Mouse (Mus musculus) limb, embryonic 15.5 days (tissue): ENCODE data around the gene Wdr48. TPM values are rescaled to one million over a fixed set of nuclear protein-coding genes. Genes with fewer than 3 reads are reported as not detected.

Experiments
- ATAC-seq: fragments of 200-750 bp; cut with Nextera tagmentation; 2 replicates; pipeline ENCODE4 v1.8.0; 2017; ENCODE audit warnings: low read depth, moderate TSS enrichment; ENCODE audit not compliant: insufficient number of reproducible peaks, low FRiP score, low TSS enrichment
- H3K27ac ChIP-seq: fragments of 300-500 bp; sonication (generic); 2 replicates; pipeline ENCODE4 v1.5.1; 2015; ENCODE audit warnings: moderate library complexity, mild to moderate bottlenecking, inconsistent platforms
- H3K27me3 ChIP-seq: fragments of 300-500 bp; sonication (generic); 2 replicates; pipeline ENCODE4 v1.6.1; 2015; ENCODE audit warnings: inconsistent platforms
- H3K36me3 ChIP-seq: fragments of 300-500 bp; sonication (generic); 2 replicates; pipeline ENCODE4 v1.6.1; 2015; ENCODE audit warnings: inconsistent platforms
- H3K4me1 ChIP-seq: fragments of 300-500 bp; sonication (generic); 2 replicates; pipeline ENCODE4 v1.6.1; 2015; ENCODE audit warnings: inconsistent platforms
- H3K4me2 ChIP-seq: fragments of 300-500 bp; sonication (generic); 2 replicates; pipeline ENCODE4 v1.6.1; 2015; ENCODE audit warnings: mild to moderate bottlenecking, inconsistent platforms
- H3K4me3 ChIP-seq: fragments of 300-500 bp; sonication (generic); 2 replicates; pipeline ENCODE4 v1.5.1; 2015; ENCODE audit warnings: mild to moderate bottlenecking, inconsistent platforms
- H3K9ac ChIP-seq: fragments of 300-500 bp; sonication (generic); 2 replicates; pipeline ENCODE4 v1.6.1; 2015; ENCODE audit warnings: inconsistent platforms
- H3K9me3 ChIP-seq: fragments of 300-500 bp; sonication (generic); 2 replicates; pipeline ENCODE4 v1.6.1; 2016; ENCODE audit warnings: inconsistent platforms
- WGBS: fragments of 180-500 bp; shearing (Covaris S2); methylation state at CpG from one replicate; pipeline ENCODE4 v1.1.7; 2015; 5-methylcytosine and 5-hydroxymethylcytosine counted together
- polyA plus RNA-seq: library from polyadenylated mRNA; unstranded; fragments of >200 nt; fragmentation: Nextera tagmentation; extraction: Ambion mirVana; gene quantifications from 2 replicates; pipeline ENCODE4 v1.2.1, GENCODE M21; 2015

Gene Wdr48
- polyA plus RNA-seq, 1 experiment from 2014 or later: 48.5 TPM

DNA sequence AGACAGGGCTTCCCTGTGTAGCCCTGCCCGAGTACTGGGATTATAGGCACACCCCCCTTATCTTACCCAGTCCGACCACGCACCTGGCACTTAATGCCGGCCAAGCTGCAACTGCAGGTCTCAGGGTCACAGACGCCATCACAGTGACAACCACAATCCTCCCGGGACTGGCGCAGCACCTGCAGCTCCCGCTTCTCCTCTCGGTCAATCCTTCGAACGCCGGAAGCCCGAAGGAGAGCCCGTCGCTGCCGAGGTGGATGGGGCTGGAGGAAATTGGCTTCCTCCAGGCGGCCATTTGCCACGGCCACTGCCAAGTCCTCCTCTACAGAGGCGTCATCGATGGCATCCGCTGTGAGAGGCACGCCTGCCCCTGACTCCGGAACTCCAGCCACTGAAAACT, 78.6 kb downstream of the Wdr48 start:
- Histone ChIP-seq H3K9ac (no peak overlapping the region), H3K4me1 (peaks cover 39% of the 10 kb centered on the region), H3K4me2 (no peak overlapping the region), H3K36me3 (peaks cover 32% of the 10 kb centered on the region), H3K27me3 (no peaks in the 10 kb centered on the region), H3K27ac (no peak overlapping the region), H3K4me3 (no peak overlapping the region), H3K9me3 (no peaks in the 10 kb centered on the region)
- no peak for ATAC-seq
- 93% methylated on average over 23 of the region's 23 CpGs for WGBS

GRCm38 (mm10) chr9:119973869-119974520, 79.3 kb downstream of the Wdr48 start:
- Histone ChIP-seq H3K4me2 (no peak overlapping the region), H3K9ac (no peak overlapping the region), H3K36me3 (peaks cover 32% of the 10 kb centered on the region), H3K9me3 (no peaks in the 10 kb centered on the region), H3K27me3 (no peaks in the 10 kb centered on the region), H3K4me3 (no peak overlapping the region), H3K4me1 (peaks cover 46% of the 10 kb centered on the region), H3K27ac (no peak overlapping the region)
- 91% methylated on average over 27 of the region's 27 CpGs for WGBS
- no peak for ATAC-seq

- no peak overlapping the region for H3K27ac ChIP-seq
- no peak overlapping the region for H3K9ac ChIP-seq
- no peaks in the 10 kb centered on the region for H3K27me3 ChIP-seq
- ATAC-seq: no peak
- WGBS: 83% methylated on average over 5 of the region's 5 CpGs
- H3K36me3 ChIP-seq: peaks cover 32% of the 10 kb centered on the region
- no peaks in the 10 kb centered on the region for H3K9me3 ChIP-seq
- H3K4me2 ChIP-seq: no peak overlapping the region
- H3K4me1 ChIP-seq: peaks cover 52% of the 10 kb centered on the region
- H3K4me3 ChIP-seq: no peak overlapping the region
These were observed 79.9 kb downstream of the Wdr48 start for GRCm38 (mm10) chr9:119974609-119975008.

- H3K4me1 ChIP-seq: peaks cover 47% of the 10 kb centered on the region
- no peak overlapping the region for H3K27ac ChIP-seq
- 95% methylated on average over 4 of the region's 4 CpGs for WGBS
- H3K9me3 ChIP-seq: no peaks in the 10 kb centered on the region
- no peak overlapping the region for H3K4me2 ChIP-seq
- no peak for ATAC-seq
- H3K4me3 ChIP-seq: no peak overlapping the region
- H3K36me3 ChIP-seq: peaks cover 32% of the 10 kb centered on the region
- no peaks in the 10 kb centered on the region for H3K27me3 ChIP-seq
- no peak overlapping the region for H3K9ac ChIP-seq
These were observed 80.6 kb downstream of the Wdr48 start for GRCm38 (mm10) chr9:119975286-119975685.

Other genes starting within 250 kb of the Wdr48 start
- 0.06 TPM in 1 of 2 replicates, not detected in the other for gene Scn10a, start 175.6 kb upstream of the Wdr48 start, polyA plus RNA-seq
- 0.09 TPM in 1 of 2 replicates, not detected in the other for gene Scn11a, start 69.4 kb upstream of the Wdr48 start, polyA plus RNA-seq
- 35.5 and 35.8 TPM in 2 replicates for gene Gorasp1, start 42.7 kb downstream of the Wdr48 start, polyA plus RNA-seq
- 0.09 and 0.13 TPM in 2 replicates for gene Ttc21a, start 42.7 kb downstream of the Wdr48 start, polyA plus RNA-seq
- 8.3 and 9.1 TPM in 2 replicates for gene Csrnp1, start 89.8 kb downstream of the Wdr48 start, polyA plus RNA-seq
- gene Xirp1, start 128.7 kb downstream of the Wdr48 start, polyA plus RNA-seq: 1.2 and 4.8 TPM in 2 replicates
- gene Cx3cr1, start 175.0 kb downstream of the Wdr48 start, polyA plus RNA-seq: 15.1 and 16.0 TPM in 2 replicates
- 5.2 and 6.6 TPM in 2 replicates for gene Ccr8, start 197.2 kb downstream of the Wdr48 start, polyA plus RNA-seq
- 27.4 and 30.2 TPM in 2 replicates for gene Slc25a38, start 215.5 kb downstream of the Wdr48 start, polyA plus RNA-seq
- 1,290 and 1,462 TPM in 2 replicates for gene Rpsa, start 232.8 kb downstream of the Wdr48 start, polyA plus RNA-seq